Mouse (Mus musculus): ENCODE measurements around the gene Trp53rka. TPM values are rescaled to one million over a fixed set of nuclear protein-coding genes. Genes with fewer than 3 reads are reported as not detected.

The Trp53rka gene
- total and polyA plus RNA-seq, 2 experiments from 2014 or later, result 14.4 to 22.4 TPM

- H3K27ac ChIP-seq (ENCODE audit: low read depth), result no peak overlapping the region
- no peaks in the 10 kb centered on the region for H3K4me1 ChIP-seq (ENCODE audit: control insufficient read depth, insufficient read depth)
- WGBS, result 58% methylated on average over 3 of the region's 3 CpGs
- H3K27me3 ChIP-seq (ENCODE audit: control insufficient read depth, insufficient read depth, low read length), result no peaks in the 10 kb centered on the region
- no peak for ATAC-seq (ENCODE audit: insufficient read depth, low read depth)
- H3K4me2 ChIP-seq (ENCODE audit: low read depth, low read length), result no peak overlapping the region
- no peak for DNase-seq (ENCODE audit: low spot score)
- H3K4me3 ChIP-seq (ENCODE audit: low read depth, low read length), result no peak overlapping the region
- H3K36me3 ChIP-seq (replicated peaks; ENCODE audit: control insufficient read depth, insufficient read depth, low read length), result peaks cover 18% of the 10 kb centered on the region
- TF ChIP-seq CTCF (IDR thresholded peaks at IDR 0.05; ENCODE audit: low read depth), result no peak
- H3K9ac ChIP-seq (replicated peaks; ENCODE audit: low read depth, low read length), result no peak overlapping the region
- no peaks in the 10 kb centered on the region for H3K9me3 ChIP-seq (replicated peaks; ENCODE audit: control insufficient read depth, low read length)
Measured at GRCm38 (mm10) chr2:165485826-165486225, 7.3 kb downstream of the Trp53rka start.

DNA sequence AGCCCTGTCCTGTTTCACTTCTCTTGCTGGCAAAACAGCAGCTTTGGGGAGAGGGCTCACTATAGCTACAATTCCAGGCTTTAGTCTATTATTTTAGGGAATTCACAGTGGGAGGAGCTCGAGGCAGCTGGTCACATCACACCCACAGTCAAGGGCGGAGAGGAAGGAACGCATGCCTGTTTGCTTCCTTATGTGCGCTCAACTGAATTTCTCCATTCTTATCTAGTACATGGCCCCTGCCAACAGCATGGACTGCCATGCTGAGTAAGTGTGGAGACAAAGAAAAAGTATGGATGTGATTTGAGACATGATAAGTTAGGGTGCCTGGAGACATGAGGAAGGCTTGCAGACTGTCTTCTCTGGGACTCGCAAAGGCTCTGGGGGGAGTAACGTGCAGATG, 9.0 kb downstream of the Trp53rka start:
- ATAC-seq (ENCODE audit: insufficient read depth, low read depth) (no peak), DNase-seq (ENCODE audit: low spot score) (no peak)
- H3K9me3 ChIP-seq (replicated peaks; ENCODE audit: control insufficient read depth, low read length), result no peaks in the 10 kb centered on the region
- H3K4me1 ChIP-seq (ENCODE audit: control insufficient read depth, insufficient read depth), result no peaks in the 10 kb centered on the region
- whole genome bisulfite sequencing, result 34% methylated on average over 6 of the region's 6 CpGs
- TF ChIP-seq CTCF (IDR thresholded peaks at IDR 0.05; ENCODE audit: low read depth) (no peak), EP300 (IDR thresholded peaks at IDR 0.05; ENCODE audit: low read depth) (no peak)
- 0 out of 2 replicates have a peak, but pooled peaks cover 2% of the 10 kb centered on the region for H3K36me3 ChIP-seq (replicated peaks; ENCODE audit: control insufficient read depth, insufficient read depth, low read length)
- no peaks in the 10 kb centered on the region for H3K27me3 ChIP-seq (ENCODE audit: control insufficient read depth, insufficient read depth, low read length)
- H3K4me2 ChIP-seq (ENCODE audit: low read depth, low read length), result no peak overlapping the region
- H3K4me3 ChIP-seq (ENCODE audit: low read depth, low read length), result no peak overlapping the region
- no peak overlapping the region for H3K9ac ChIP-seq (replicated peaks; ENCODE audit: low read depth, low read length)
- no peak overlapping the region for H3K27ac ChIP-seq (ENCODE audit: low read depth)

DNA sequence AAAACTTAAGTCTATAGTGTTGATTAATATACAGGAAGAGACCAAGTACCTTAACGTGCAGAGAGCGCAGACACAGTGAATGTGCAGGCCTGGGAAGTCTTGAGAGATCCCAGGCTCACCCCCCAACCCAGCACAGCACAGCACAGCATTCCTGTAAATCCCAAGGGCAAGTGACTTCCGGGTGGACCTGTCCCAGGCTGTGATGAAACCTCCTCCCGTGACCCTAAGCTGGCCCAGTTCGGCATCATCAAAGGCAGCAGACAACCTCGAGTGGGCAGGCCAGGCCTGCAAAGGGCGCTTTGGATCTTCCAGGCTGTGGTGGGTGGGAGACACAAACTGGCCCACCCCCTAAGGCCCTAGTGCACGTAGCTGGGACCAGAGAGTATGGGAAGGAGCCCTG, 11.1 kb downstream of the Trp53rka start:
- TF ChIP-seq EP300 (IDR thresholded peaks at IDR 0.05; ENCODE audit: low read depth) (no peak), CTCF (IDR thresholded peaks at IDR 0.05; ENCODE audit: low read depth) (no peak)
- 56% methylated on average over 8 of the region's 8 CpGs for WGBS
- Histone ChIP-seq H3K9me3 (replicated peaks; ENCODE audit: control insufficient read depth, low read length) (no peaks in the 10 kb centered on the region), H3K4me3 (ENCODE audit: low read depth, low read length) (no peak overlapping the region), H3K4me2 (ENCODE audit: low read depth, low read length) (no peak overlapping the region), H3K27ac (ENCODE audit: low read depth) (no peak overlapping the region), H3K27me3 (ENCODE audit: control insufficient read depth, insufficient read depth, low read length) (no peaks in the 10 kb centered on the region), H3K4me1 (ENCODE audit: control insufficient read depth, insufficient read depth) (no peaks in the 10 kb centered on the region), H3K36me3 (replicated peaks; ENCODE audit: control insufficient read depth, insufficient read depth, low read length) (no peaks in the 10 kb centered on the region), H3K9ac (replicated peaks; ENCODE audit: low read depth, low read length) (no peak overlapping the region)
- no peak for DNase-seq (ENCODE audit: low spot score)
- no peak for ATAC-seq (ENCODE audit: insufficient read depth, low read depth)

DNA sequence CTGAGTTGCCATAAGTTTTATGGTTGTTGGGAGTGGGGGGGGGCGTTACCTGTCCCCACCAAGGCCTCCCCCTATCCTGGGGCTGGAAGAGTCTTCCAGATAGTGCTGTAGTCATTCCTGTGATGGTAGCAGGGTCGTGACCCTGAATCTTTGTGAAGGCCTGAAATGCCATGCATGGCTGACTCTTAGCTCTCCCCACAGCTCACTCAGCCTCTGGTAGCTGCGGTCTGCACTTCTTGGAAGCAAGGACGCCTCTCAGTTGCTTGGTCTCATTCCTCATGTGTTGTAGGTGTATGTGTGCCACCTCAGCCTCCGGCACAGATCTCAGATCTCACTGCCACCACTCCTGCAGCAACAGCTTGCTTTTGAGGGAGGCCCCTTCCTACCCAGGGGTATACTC, 17.3 kb downstream of the Trp53rka start:
- DNase-seq (ENCODE audit: low spot score) (no peak), ATAC-seq (ENCODE audit: insufficient read depth, low read depth) (no peak)
- Histone ChIP-seq H3K9me3 (replicated peaks; ENCODE audit: control insufficient read depth, low read length) (no peaks in the 10 kb centered on the region), H3K27me3 (ENCODE audit: control insufficient read depth, insufficient read depth, low read length) (peaks cover 31% of the 10 kb centered on the region), H3K4me2 (ENCODE audit: low read depth, low read length) (no peak overlapping the region), H3K36me3 (replicated peaks; ENCODE audit: control insufficient read depth, insufficient read depth, low read length) (no peaks in the 10 kb centered on the region), H3K4me1 (ENCODE audit: control insufficient read depth, insufficient read depth) (no peaks in the 10 kb centered on the region; the same call in 1 of the 2 replicates), H3K27ac (ENCODE audit: low read depth) (no peak overlapping the region), H3K9ac (replicated peaks; ENCODE audit: low read depth, low read length) (no peak overlapping the region), H3K4me3 (ENCODE audit: low read depth, low read length) (no peak overlapping the region)
- no peak for TF ChIP-seq EP300 (IDR thresholded peaks at IDR 0.05; ENCODE audit: low read depth)
- no peak for TF ChIP-seq CTCF (IDR thresholded peaks at IDR 0.05; ENCODE audit: low read depth)
- 65% methylated on average over 5 of the region's 5 CpGs for WGBS

- 77% methylated on average over 7 of the region's 7 CpGs for WGBS
Measured at GRCm38 (mm10) chr2:165475412-165475811, 17.7 kb downstream of the Trp53rka start.

DNA sequence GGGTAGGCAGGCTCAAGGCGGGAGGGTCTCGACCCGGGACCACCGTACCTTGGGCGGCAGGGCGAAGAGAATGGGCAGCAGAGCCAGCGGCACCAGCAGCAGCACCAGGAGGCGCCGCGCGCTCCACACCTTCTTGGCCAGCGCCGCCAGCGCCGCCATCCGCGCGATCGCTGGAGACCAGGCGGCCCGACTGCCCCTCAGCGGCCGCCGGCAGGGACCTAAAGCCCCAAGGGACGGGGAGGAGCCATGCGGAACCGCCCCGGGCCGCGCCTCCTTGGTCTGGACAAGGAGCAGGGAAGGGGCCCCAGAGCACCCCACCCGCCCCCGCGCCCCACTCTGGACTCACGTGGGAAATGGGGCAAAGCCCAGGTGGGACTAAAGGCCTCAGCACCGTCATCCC, 20.1 kb downstream of the Trp53rka start, which contains the start of gene Slc13a3:
TSS of gene Slc13a3 (minus strand) at position 228 of the 400 bp plus-strand sequence.
- ATAC-seq (ENCODE audit: insufficient read depth, low read depth) (no peak), DNase-seq (ENCODE audit: low spot score) (no peak)
- TF ChIP-seq CTCF (IDR thresholded peaks at IDR 0.05; ENCODE audit: low read depth) (no peak), EP300 (IDR thresholded peaks at IDR 0.05; ENCODE audit: low read depth) (no peak)
- Histone ChIP-seq H3K9me3 (replicated peaks; ENCODE audit: control insufficient read depth, low read length) (no peaks in the 10 kb centered on the region), H3K27ac (ENCODE audit: low read depth) (no peak within 1 kb of the TSS), H3K9ac (replicated peaks; ENCODE audit: low read depth, low read length) (no peak within 1 kb of the TSS), H3K36me3 (replicated peaks; ENCODE audit: control insufficient read depth, insufficient read depth, low read length) (no peaks in the 10 kb centered on the region), H3K4me1 (ENCODE audit: control insufficient read depth, insufficient read depth) (peaks cover 3% of the 10 kb centered on the region; the same call in 1 of the 2 replicates), H3K27me3 (ENCODE audit: control insufficient read depth, insufficient read depth, low read length) (peaks cover 31% of the 10 kb centered on the region), H3K4me2 (ENCODE audit: low read depth, low read length) (peak within 1 kb of the TSS; percentile 31), H3K4me3 (ENCODE audit: low read depth, low read length) (peak within 1 kb of the TSS; percentile 19; the same call in 1 of the 2 replicates)
- under 1% methylated on average over 25 of the region's 35 CpGs for WGBS

More at GRCm38 (mm10) chr2:165475412-165475811, 17.7 kb downstream of the Trp53rka start:
- TF ChIP-seq EP300 (IDR thresholded peaks at IDR 0.05; ENCODE audit: low read depth) (no peak), CTCF (IDR thresholded peaks at IDR 0.05; ENCODE audit: low read depth) (no peak)
- Histone ChIP-seq H3K27ac (ENCODE audit: low read depth) (no peak overlapping the region), H3K27me3 (ENCODE audit: control insufficient read depth, insufficient read depth, low read length) (peaks cover 31% of the 10 kb centered on the region), H3K4me1 (ENCODE audit: control insufficient read depth, insufficient read depth) (no peaks in the 10 kb centered on the region; the same call in 1 of the 2 replicates), H3K36me3 (replicated peaks; ENCODE audit: control insufficient read depth, insufficient read depth, low read length) (no peaks in the 10 kb centered on the region), H3K4me3 (ENCODE audit: low read depth, low read length) (no peak overlapping the region), H3K4me2 (ENCODE audit: low read depth, low read length) (no peak overlapping the region), H3K9me3 (replicated peaks; ENCODE audit: control insufficient read depth, low read length) (no peaks in the 10 kb centered on the region), H3K9ac (replicated peaks; ENCODE audit: low read depth, low read length) (no peak overlapping the region)
- no peak for DNase-seq (ENCODE audit: low spot score)
- no peak for ATAC-seq (ENCODE audit: insufficient read depth, low read depth)

Data from heart, postnatal 0 days (tissue).